In genomic region chr11:69098762-69099091, GRCm38 (mm10) we compare ENCODE assay signal across 8 mouse cellular contexts. TPM values are rescaled to one million over a fixed set of nuclear protein-coding genes. Genes with fewer than 3 reads are reported as not detected.
A peak's percentile ranks its signal among the peaks of the same experiment; 100 is the strongest.
DNase-seq lines count a peak whose midpoint lies in the region; ATAC-seq and TF ChIP-seq lines count a peak whose summit lies in the region.

No protein-coding gene starts in this region.

- no peak for ATAC-seq in CD4-positive, CD25-positive, alpha-beta regulatory T cell, adult 4 months
- ATAC-seq in embryonic facial prominence, embryonic 14.5 days (ENCODE audit: low read depth), result no peak
- ATAC-seq in kidney, embryonic 14.5 days (ENCODE audit: low FRiP score, low TSS enrichment), result peak; percentile 8; the same call in 1 of the 2 replicates
- no peak for ATAC-seq in limb, embryonic 15.5 days (ENCODE audit: insufficient number of reproducible peaks, low FRiP score, low TSS enrichment, low read depth)
- peak; percentile 20; the same call in 1 of the 2 replicates for ATAC-seq in midbrain, postnatal 0 days (ENCODE audit: low FRiP score)

- H3K36me3 ChIP-seq in embryonic facial prominence, embryonic 14.5 days (ENCODE audit: control insufficient read depth, insufficient read depth, low read length), result peaks cover 33% of the 10 kb centered on the region
- H3K36me3 ChIP-seq in kidney, embryonic 14.5 days (ENCODE audit: control insufficient read depth, insufficient read depth, low read length), result peaks cover 32% of the 10 kb centered on the region
- H3K36me3 ChIP-seq in limb, embryonic 15.5 days, result peaks cover 34% of the 10 kb centered on the region
- peaks cover 27% of the 10 kb centered on the region for H3K36me3 ChIP-seq in midbrain, postnatal 0 days (ENCODE audit: insufficient read depth, low read length)

- H3K9me3 ChIP-seq in embryonic facial prominence, embryonic 14.5 days (ENCODE audit: control insufficient read depth, low read length), result no peaks in the 10 kb centered on the region
- H3K9me3 ChIP-seq in kidney, embryonic 14.5 days (ENCODE audit: control insufficient read depth, low read length), result no peaks in the 10 kb centered on the region
- H3K9me3 ChIP-seq in limb, embryonic 15.5 days, result no peaks in the 10 kb centered on the region
- no peaks in the 10 kb centered on the region for H3K9me3 ChIP-seq in midbrain, postnatal 0 days (ENCODE audit: low read length)

- no peaks in the 10 kb centered on the region for H3K27me3 ChIP-seq in embryonic facial prominence, embryonic 14.5 days (replicated peaks; ENCODE audit: control insufficient read depth, insufficient read depth, low read length)
- no peaks in the 10 kb centered on the region for H3K27me3 ChIP-seq in kidney, embryonic 14.5 days (ENCODE audit: control insufficient read depth, insufficient read depth, low read length)
- H3K27me3 ChIP-seq in limb, embryonic 15.5 days, result no peaks in the 10 kb centered on the region
- no peaks in the 10 kb centered on the region for H3K27me3 ChIP-seq in midbrain, postnatal 0 days (ENCODE audit: insufficient read depth, low read length)

- H3K4me1 ChIP-seq in embryonic facial prominence, embryonic 14.5 days (ENCODE audit: control insufficient read depth, insufficient read depth, low read length), result peaks cover 32% of the 10 kb centered on the region
- peaks cover 51% of the 10 kb centered on the region for H3K4me1 ChIP-seq in kidney, embryonic 14.5 days (ENCODE audit: control insufficient read depth, insufficient read depth, low read length)
- peaks cover 53% of the 10 kb centered on the region for H3K4me1 ChIP-seq in limb, embryonic 15.5 days
- peaks cover 23% of the 10 kb centered on the region for H3K4me1 ChIP-seq in midbrain, postnatal 0 days (ENCODE audit: insufficient read depth, low read length)

- peak overlapping the region; percentile 98 for H3K27ac ChIP-seq in embryonic facial prominence, embryonic 14.5 days (replicated peaks; ENCODE audit: low read depth, low read length)
- peak overlapping the region; percentile 88 for H3K27ac ChIP-seq in kidney, embryonic 14.5 days (ENCODE audit: low read depth, low read length)
- H3K27ac ChIP-seq in limb, embryonic 15.5 days, result peak overlapping the region; percentile 96
- peak overlapping the region; percentile 83 for H3K27ac ChIP-seq in midbrain, postnatal 0 days (ENCODE audit: low read depth, low read length)

- H3K4me3 ChIP-seq in embryonic facial prominence, embryonic 14.5 days (ENCODE audit: low read depth, low read length), result peak overlapping the region; percentile 58
- H3K4me3 ChIP-seq in kidney, embryonic 14.5 days (ENCODE audit: low read length), result peak overlapping the region; percentile 51
- H3K4me3 ChIP-seq in limb, embryonic 15.5 days, result peak overlapping the region; percentile 64
- peak overlapping the region; percentile 59 for H3K4me3 ChIP-seq in midbrain, postnatal 0 days (ENCODE audit: low read depth, low read length)

- H3K9ac ChIP-seq in embryonic facial prominence, embryonic 14.5 days (ENCODE audit: low read depth, low read length), result peak overlapping the region; percentile 77
- peak overlapping the region; percentile 67 for H3K9ac ChIP-seq in kidney, embryonic 14.5 days (ENCODE audit: low read depth, low read length)
- peak overlapping the region; percentile 68 for H3K9ac ChIP-seq in limb, embryonic 15.5 days
- H3K9ac ChIP-seq in midbrain, postnatal 0 days (replicated peaks; ENCODE audit: low read length, poor library complexity, severe bottlenecking), result peak overlapping the region; percentile 72

- H3K4me2 ChIP-seq in embryonic facial prominence, embryonic 14.5 days (ENCODE audit: low read depth, low read length), result peak overlapping the region; percentile 93
- H3K4me2 ChIP-seq in kidney, embryonic 14.5 days (replicated peaks; ENCODE audit: low read depth, low read length), result peak overlapping the region; percentile 96
- peak overlapping the region; percentile 90 for H3K4me2 ChIP-seq in limb, embryonic 15.5 days
- H3K4me2 ChIP-seq in midbrain, postnatal 0 days (ENCODE audit: low read depth, low read length, poor library complexity, severe bottlenecking), result peak overlapping the region; percentile 94

- TF ChIP-seq CTCF in midbrain, postnatal 0 days (IDR thresholded peaks at IDR 0.05), result no peak

- peak; percentile 96 for DNase-seq in CD4-positive, CD25-positive, alpha-beta regulatory T cell, adult 2 months (ENCODE audit: low read depth, low spot score)
- peak; percentile 95 for DNase-seq in embryonic facial prominence, embryonic 14.5 days (ENCODE audit: low spot score)
- peak; percentile 99 for DNase-seq in heart, adult 8-10 months (ENCODE audit: low spot score)
- peak; percentile 95 for DNase-seq in midbrain, postnatal 0 days (ENCODE audit: low spot score)
- peak; percentile 91 to 96 for DNase-seq in spleen, postnatal 10 days (ENCODE audit: low spot score in 2 of 2)

- 1% methylated on average over 10 of the region's 19 CpGs for WGBS in embryonic facial prominence, embryonic 14.5 days
- WGBS in kidney, embryonic 14.5 days, result 0% methylated on average over 19 of the region's 19 CpGs
- 0% methylated on average over 19 of the region's 19 CpGs for WGBS in limb, embryonic 15.5 days
- WGBS in midbrain, postnatal 0 days, result 0% methylated on average over 19 of the region's 19 CpGs

RNA-seq across cellular contexts. Expression of gene Per1, which starts 3.7 kb away (rescaled TPM):
- polyA plus RNA-seq in CD4-positive, CD25-positive, alpha-beta regulatory T cell, adult 4 months (2017; shearing (Covaris generic)), result 1 to 10 TPM; 4.5 to 6.6 TPM
- polyA plus RNA-seq in embryonic facial prominence, embryonic 14.5 days (2014; fragmentation: Nextera tagmentation; extraction: Ambion mirVana), result 21.5 and 28.2 TPM in 2 replicates
- total RNA-seq in heart, adult 8-10 months (2022), result 10 to 100 TPM; 33.3 to 81.2 (median 48.5) TPM
- 6.1 and 8.9 TPM in 2 replicates for polyA plus RNA-seq in kidney, embryonic 14.5 days (2014; fragmentation: Nextera tagmentation; extraction: Ambion mirVana)
- 24.3 and 28.9 TPM in 2 replicates for polyA plus RNA-seq in limb, embryonic 15.5 days (2015; fragmentation: Nextera tagmentation; extraction: Ambion mirVana)
- 28.5 and 47.1 TPM in 2 replicates for total RNA-seq in midbrain, postnatal 0 days (2014; rRNA removed)
- polyA plus RNA-seq in midbrain, postnatal 0 days (2015; fragmentation: Nextera tagmentation; extraction: Ambion mirVana), result 11.8 and 15.4 TPM in 2 replicates

RNA-seq across cellular contexts. Expression of gene Vamp2, which starts 10.4 kb away (rescaled TPM):
- polyA plus RNA-seq in CD4-positive, CD25-positive, alpha-beta regulatory T cell, adult 4 months (2017; shearing (Covaris generic)), result 10 to 100 TPM; 26.0 to 35.9 TPM
- 89.1 and 97.0 TPM in 2 replicates for polyA plus RNA-seq in embryonic facial prominence, embryonic 14.5 days (2014; fragmentation: Nextera tagmentation; extraction: Ambion mirVana)
- total RNA-seq in heart, adult 8-10 months (2022), result 10 to 100 TPM; 57.1 to 72.2 (median 68.6) TPM
- 57.5 and 86.5 TPM in 2 replicates for polyA plus RNA-seq in kidney, embryonic 14.5 days (2014; fragmentation: Nextera tagmentation; extraction: Ambion mirVana)
- polyA plus RNA-seq in limb, embryonic 15.5 days (2015; fragmentation: Nextera tagmentation; extraction: Ambion mirVana), result 95.0 and 103 TPM in 2 replicates
- total RNA-seq in midbrain, postnatal 0 days (2014; rRNA removed), result 144 and 157 TPM in 2 replicates
- 591 and 600 TPM in 2 replicates for polyA plus RNA-seq in midbrain, postnatal 0 days (2015; fragmentation: Nextera tagmentation; extraction: Ambion mirVana)

RNA-seq across cellular contexts. Expression of gene Hes7, which starts 21.5 kb away (rescaled TPM):
- polyA plus RNA-seq in CD4-positive, CD25-positive, alpha-beta regulatory T cell, adult 4 months (2017; shearing (Covaris generic)), result not detected
- polyA plus RNA-seq in embryonic facial prominence, embryonic 14.5 days (2014; fragmentation: Nextera tagmentation; extraction: Ambion mirVana), result 0.21 and 0.45 TPM in 2 replicates
- total RNA-seq in heart, adult 8-10 months (2022), result under 1 TPM in 1 of 4 experiments, not detected in 3; 0.12 TPM
- polyA plus RNA-seq in kidney, embryonic 14.5 days (2014; fragmentation: Nextera tagmentation; extraction: Ambion mirVana), result 0.23 and 0.41 TPM in 2 replicates
- 0.58 and 0.68 TPM in 2 replicates for polyA plus RNA-seq in limb, embryonic 15.5 days (2015; fragmentation: Nextera tagmentation; extraction: Ambion mirVana)
- total RNA-seq in midbrain, postnatal 0 days (2014; rRNA removed), result 1.2 and 2.1 TPM in 2 replicates
- polyA plus RNA-seq in midbrain, postnatal 0 days (2015; fragmentation: Nextera tagmentation; extraction: Ambion mirVana), result 1.7 and 2.0 TPM in 2 replicates

RNA-seq across cellular contexts. Expression of gene 9130213A22Rik, which starts 23.7 kb away (rescaled TPM):
- polyA plus RNA-seq in CD4-positive, CD25-positive, alpha-beta regulatory T cell, adult 4 months (2017; shearing (Covaris generic)), result not detected
- 0.14 and 0.63 TPM in 2 replicates for polyA plus RNA-seq in embryonic facial prominence, embryonic 14.5 days (2014; fragmentation: Nextera tagmentation; extraction: Ambion mirVana)
- total RNA-seq in heart, adult 8-10 months (2022), result under 1 TPM; 0.16 to 0.60 (median 0.38) TPM
- polyA plus RNA-seq in kidney, embryonic 14.5 days (2014; fragmentation: Nextera tagmentation; extraction: Ambion mirVana), result 0.11 and 0.43 TPM in 2 replicates
- 0.40 and 0.49 TPM in 2 replicates for polyA plus RNA-seq in limb, embryonic 15.5 days (2015; fragmentation: Nextera tagmentation; extraction: Ambion mirVana)
- total RNA-seq in midbrain, postnatal 0 days (2014; rRNA removed), result 1.0 and 1.6 TPM in 2 replicates
- 1.2 and 1.4 TPM in 2 replicates for polyA plus RNA-seq in midbrain, postnatal 0 days (2015; fragmentation: Nextera tagmentation; extraction: Ambion mirVana)

RNA-seq across cellular contexts. Expression of gene Aloxe3, which starts 27.0 kb away (rescaled TPM):
- polyA plus RNA-seq in CD4-positive, CD25-positive, alpha-beta regulatory T cell, adult 4 months (2017; shearing (Covaris generic)), result under 1 TPM in 1 of 2 experiments, not detected in 1; 0.35 TPM
- 0.39 and 1.9 TPM in 2 replicates for polyA plus RNA-seq in embryonic facial prominence, embryonic 14.5 days (2014; fragmentation: Nextera tagmentation; extraction: Ambion mirVana)
- not detected for total RNA-seq in heart, adult 8-10 months (2022)
- polyA plus RNA-seq in kidney, embryonic 14.5 days (2014; fragmentation: Nextera tagmentation; extraction: Ambion mirVana), result 0.54 and 1.1 TPM in 2 replicates
- polyA plus RNA-seq in limb, embryonic 15.5 days (2015; fragmentation: Nextera tagmentation; extraction: Ambion mirVana), result 11.7 and 14.9 TPM in 2 replicates
- 16.3 and 19.4 TPM in 2 replicates for total RNA-seq in midbrain, postnatal 0 days (2014; rRNA removed)
- polyA plus RNA-seq in midbrain, postnatal 0 days (2015; fragmentation: Nextera tagmentation; extraction: Ambion mirVana), result 17.8 and 21.4 TPM in 2 replicates

Comparison
In these comparisons a context has a peak if more than half of its experiments do, and no peak if none do; other contexts are left out.
1. ATAC-seq: peak in kidney, embryonic 14.5 days (single experiment) and midbrain, postnatal 0 days (single experiment); none in CD4-positive, CD25-positive, alpha-beta regulatory T cell, adult 4 months (single experiment), embryonic facial prominence, embryonic 14.5 days (single experiment) and limb, embryonic 15.5 days (single experiment).
2. Peak in every context shown above with its lines, with median percentiles within 50 percentile points of each other: DNase-seq, H3K27ac ChIP-seq, H3K4me2 ChIP-seq, H3K4me3 ChIP-seq and H3K9ac ChIP-seq.